Mouse (Mus musculus): Measurements from ENCODE around the gene Sbds.
A peak's percentile ranks its signal among the peaks of the same experiment; 100 is the strongest.

Gene Sbds

DNA sequence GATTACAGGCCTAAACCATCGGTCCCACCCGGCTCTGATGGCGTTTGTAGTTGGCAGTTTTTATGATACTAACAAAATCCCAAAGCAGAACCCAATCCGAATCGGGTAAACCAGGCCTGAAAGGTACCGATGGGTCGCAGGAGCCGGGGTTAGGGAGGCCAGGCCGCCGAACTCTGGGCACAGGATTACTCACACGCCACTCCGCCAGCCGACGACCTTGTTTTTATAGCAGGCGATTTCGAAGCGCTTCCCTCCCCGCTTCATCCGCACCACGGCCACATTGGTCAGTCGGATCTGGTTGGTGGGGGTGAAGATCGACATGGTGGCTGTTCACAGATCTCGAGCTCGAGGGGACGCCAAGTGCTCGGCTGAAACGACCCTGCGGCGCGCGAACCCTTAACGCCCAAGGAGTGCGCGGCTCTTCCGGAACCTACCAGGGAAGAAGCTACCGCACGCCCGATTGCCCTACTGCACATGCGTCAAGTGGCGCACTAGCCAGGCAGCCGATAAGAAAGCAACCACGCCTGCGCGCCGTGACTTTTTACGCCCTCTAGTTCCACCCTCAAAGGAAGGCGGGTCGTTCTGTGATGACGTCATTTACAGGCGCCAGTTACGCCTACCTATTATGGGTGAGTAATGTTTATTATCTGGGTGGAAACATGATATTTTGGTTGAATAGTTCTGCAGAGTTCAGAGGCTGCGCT is at the start of gene Sbds, which contains the start of gene Tyw1:
Gene Sbds (minus strand): TSS at position 514 of the 704 bp plus-strand sequence.
Gene Tyw1 (plus strand): TSS at position 603 of the 704 bp plus-strand sequence.
- DNase-seq (ENCODE audit: low spot score) = peak; percentile 99

DNA sequence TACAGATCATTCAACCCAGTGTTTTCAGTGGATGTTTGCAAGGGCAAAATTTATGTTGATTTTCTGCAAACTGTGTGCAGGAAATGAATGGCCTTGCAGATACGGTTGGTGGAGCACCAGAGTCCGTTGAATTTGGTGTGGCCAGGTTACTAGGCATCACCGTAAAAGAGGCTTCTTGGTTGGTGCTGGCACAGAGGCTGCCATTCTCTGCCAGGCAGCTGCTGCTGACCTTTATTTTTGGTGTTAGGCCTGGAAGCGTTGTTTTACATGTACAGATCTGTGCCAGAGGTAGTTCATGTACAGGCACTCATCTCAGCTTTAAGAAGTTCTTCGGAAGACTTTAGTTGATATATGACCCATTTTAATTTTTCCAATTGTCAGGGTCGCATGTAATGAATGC is 48.3 kb upstream of the Sbds start:
- no peak for DNase-seq (ENCODE audit: low spot score)

DNA sequence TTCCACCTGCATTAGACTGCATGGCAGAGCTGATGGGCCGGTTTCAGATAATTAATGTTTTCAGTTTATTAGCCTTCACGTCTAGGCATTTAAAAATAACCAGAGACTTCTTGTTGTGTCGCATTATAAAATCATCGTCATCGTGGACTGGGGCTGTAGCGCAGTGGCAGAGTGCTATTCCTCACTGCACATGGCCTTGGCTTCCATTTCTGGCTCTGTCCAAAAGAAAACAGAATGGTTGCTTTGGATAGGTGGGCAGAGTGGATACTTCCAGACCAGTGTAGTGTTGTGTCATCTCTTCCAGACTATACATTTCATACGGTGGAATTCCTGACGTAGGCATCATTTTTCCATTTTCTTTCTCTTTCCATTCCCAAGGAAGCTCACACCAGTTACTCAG is 44.2 kb upstream of the Sbds start:
- DNase-seq (ENCODE audit: low spot score) = no peak

DNA sequence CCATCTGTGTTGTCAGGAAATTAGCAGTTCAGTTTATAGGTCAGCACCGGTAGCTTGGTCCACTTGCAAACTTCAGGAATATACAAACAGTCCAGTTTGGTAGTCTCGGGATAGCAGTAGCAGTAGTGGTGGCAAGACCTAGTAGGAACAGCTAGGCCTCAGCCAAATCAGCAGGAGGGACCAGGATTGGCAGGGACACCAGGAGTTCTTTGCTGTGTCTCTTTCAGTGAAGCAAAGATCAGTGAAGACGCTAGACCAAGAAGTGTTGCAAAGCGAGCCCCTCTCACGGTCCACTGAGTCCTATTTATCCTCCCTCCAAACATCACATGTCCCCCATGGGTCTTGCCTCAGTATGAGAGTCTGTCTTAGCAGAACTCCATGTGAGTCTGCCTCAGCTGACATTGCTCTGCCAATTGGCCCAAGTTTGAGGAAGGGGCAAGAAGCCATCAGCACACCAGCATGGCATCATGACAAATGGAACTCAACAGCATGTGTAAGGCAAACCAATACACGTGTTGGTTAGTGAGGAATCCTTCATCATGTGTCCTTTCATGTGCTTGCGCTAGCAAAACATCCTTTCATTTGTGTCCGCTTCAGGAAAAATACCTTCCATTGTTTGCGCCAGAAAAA is 43.6 kb upstream of the Sbds start:
- DNase-seq (ENCODE audit: low spot score) = no peak

DNA sequence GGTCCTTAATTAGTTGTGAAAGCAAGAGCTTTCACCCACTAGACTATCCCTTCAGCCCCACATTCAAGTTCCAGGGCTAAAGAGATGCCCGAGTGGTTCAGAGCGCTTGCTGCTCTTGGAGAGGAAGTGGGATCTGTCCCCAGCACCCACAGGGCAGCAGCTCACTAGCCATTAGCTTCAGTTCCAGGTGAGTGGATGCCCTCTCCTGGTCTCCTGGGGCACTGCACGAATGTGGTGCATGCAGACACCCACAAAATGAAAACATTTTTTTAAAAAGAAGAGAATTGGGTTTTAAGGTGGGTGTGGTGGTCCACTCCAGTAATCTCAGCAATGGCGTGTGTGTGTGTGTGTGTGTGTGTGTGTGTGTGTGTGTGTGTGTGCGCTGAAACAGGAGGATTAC is 40.7 kb upstream of the Sbds start:
- no peak for DNase-seq (ENCODE audit: low spot score)

DNA sequence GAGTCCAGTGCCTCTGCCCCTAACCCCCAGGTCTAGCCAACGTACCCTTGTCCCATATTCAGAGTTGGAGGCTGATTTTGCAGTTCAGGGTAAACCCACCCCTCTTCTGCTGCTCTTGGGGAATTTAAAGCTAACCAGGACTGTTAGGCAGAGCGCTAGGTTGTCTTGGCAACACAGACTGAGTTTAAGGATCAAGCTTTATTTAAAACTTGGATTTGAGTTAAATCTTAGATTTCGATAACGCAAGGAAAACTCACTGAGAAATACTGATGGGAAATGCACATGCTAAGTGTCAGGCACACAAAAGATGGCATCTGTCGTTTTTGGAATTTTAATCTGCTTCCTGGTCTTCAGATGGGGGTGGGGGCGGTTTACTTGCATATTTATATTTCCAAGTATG is 39.3 kb upstream of the Sbds start:
- no peak for DNase-seq (ENCODE audit: low spot score)

DNA sequence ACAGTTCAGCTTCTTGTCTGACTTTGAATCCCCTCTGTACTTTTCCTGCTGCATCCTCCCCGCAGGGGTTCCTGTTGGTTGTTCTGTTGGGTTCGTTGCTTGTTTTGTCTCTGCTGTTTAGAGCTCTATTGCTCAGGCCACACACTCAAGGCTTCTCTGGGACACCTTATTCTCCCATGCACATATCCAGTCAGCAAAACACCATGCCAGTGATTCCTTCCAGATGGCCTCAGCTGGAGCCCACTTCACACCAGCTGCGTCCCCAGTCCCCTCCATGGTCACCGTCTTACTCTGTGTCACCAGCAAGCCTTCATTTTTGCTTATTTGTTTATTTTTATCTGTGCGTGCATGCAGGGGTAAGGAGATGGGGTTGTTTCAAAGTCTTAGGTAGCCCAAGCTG is 38.6 kb upstream of the Sbds start:
- no peak for DNase-seq (ENCODE audit: low spot score)

DNA sequence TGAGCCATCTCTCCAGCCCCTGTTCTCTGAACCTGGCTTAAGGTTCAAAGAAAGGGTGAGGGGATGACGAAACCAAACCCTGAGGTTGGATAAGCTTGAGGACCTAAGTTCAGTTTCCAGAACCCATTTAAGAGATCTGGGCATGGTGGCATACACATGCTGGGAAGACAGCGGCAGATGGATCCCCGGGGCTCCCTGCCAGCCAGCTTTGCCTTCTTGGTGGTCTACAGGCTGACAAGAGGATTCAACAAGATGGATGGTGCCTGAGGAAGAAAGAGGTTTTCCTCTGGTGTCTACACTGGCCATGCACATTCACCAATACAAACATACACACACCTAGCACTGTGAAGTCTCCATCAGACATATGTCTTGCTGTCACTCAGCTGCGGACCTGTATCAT is 37.6 kb upstream of the Sbds start:
- no peak for DNase-seq (ENCODE audit: low spot score)

DNA sequence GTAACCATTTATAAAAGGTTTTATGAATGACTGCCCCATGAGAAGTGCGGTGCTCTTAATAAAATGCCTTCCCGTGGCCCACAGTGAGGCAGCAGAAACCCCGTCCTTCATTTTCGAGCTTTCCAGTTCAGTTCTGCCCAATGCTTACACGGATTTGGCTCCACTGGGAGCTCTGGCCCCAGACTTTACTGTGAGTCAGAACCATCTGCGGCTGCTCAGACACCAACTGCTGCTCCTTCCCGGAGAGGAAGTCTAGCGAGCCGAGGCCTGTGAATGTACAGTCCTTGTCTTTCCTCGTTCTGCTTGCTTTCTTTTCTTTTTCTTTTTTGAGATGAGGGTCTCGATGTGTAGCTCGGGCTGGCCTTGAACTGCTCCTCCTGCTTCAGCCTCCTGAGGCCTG is 35.4 kb upstream of the Sbds start:
- no peak for DNase-seq (ENCODE audit: low spot score)

DNA sequence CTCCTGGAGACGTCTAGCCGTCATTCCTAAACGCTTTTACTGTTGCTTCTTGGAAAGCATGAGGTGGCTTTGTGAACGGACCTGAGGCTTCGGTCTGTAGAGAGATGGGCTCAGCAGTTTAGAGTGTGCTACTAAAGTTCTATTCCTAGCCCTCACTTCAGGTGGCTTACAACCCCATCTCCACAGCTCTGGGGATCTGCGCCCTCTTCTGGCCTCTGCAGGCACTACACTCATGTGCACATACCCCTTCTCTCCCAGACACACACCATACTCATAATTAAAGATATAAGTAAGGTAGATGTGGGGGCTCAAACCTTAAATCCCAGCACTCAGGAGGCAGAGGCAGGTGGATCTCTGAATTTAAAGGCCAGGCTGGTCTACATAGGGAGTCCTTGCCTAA is 34.9 kb upstream of the Sbds start:
- DNase-seq (ENCODE audit: low spot score) = no peak

DNA sequence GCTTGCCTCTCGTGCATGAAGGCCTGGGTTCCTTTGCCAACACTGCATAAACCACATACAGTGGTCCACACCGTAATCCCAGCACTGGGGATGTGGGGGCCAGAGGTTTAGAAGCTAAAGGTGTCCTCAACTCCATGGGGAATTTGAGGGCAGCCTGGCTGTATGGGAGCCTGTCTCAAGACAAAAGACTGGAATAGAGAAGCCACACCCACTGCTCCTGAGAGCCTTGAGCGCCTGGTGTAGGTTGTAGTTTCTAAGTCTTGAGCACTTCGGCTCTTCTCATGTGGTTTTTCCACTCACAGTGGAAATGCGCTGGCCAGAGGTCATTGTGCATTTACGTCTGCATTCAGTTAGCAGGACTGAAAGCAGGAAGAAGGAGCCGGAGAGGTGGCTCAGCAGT is 32.8 kb upstream of the Sbds start:
- DNase-seq (ENCODE audit: low spot score) = no peak

DNA sequence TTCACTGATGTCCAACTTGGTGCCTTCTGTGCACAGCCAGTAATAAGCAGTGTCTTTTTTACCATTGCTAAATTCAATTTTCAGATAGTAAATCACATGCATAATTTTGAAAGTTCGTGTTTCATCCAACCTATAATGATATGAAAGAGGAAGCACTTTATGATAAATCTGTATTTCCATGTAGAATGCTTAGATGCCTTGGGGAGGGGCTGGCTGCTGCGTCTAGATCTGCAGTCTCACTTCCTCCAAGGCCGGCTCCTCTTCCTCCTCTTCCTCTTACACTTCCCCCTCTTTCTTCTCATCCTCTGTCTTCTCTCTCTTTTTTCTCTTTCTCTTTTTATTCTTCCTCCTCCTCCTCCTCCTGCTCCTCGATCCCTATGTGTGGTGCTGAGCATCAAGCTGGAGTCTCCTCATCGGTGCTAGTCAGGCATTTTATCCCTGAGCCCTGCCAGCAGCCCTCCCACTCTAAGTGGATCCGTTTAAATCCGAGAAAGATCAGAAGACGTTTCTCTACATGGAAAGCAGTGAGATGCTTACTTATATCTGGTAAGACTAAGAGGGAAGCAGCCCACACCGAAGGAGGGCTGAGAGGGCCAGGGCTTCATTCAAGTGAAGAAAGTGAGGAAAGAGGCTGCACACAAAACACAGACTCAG is 27.9 kb upstream of the Sbds start:
- no peak for DNase-seq (ENCODE audit: low spot score)

DNA sequence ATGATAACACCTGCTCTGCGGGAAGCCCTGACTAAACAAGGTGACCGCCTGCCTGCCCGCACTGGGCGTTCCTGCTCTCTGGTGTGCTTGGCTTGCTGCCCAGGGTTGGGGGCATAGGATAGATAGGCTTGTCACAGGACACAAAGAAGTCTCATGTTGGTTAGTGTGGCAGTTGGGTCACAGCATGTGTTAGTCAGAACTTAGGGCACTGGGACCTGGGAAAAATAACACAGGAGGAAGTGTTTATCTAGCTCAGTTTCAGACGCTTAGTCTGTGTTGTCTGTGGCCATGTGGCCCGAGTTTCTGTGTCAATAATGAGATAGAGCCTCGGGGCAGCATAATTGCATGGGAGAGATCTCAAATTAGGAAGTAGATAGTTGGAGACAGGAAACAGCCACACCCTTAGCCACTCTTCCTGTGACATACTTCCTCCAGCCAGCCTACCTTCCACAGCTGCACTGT is 22.7 kb upstream of the Sbds start:
- DNase-seq (ENCODE audit: low spot score) = no peak

DNA sequence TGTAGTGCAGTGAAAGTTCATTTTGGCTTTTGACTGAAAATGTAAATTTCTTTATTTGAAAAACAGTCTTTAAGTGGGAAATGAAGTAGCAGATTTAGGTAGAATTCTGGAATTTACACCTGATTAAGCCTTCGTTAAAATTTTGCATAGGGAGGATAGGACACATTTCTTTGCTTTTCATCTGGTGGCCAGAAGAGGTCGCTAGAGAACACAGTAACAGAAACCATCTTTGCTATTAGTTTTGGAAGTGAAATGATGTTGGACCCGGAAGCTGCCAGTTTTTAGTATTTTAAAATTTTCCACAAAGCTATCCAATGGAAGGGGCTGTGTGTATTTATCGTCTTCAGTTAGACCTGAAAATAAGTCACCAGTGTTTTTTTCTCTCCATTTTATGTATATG is 20.2 kb upstream of the Sbds start:
- peak; percentile 53 for DNase-seq (ENCODE audit: low spot score)

DNA sequence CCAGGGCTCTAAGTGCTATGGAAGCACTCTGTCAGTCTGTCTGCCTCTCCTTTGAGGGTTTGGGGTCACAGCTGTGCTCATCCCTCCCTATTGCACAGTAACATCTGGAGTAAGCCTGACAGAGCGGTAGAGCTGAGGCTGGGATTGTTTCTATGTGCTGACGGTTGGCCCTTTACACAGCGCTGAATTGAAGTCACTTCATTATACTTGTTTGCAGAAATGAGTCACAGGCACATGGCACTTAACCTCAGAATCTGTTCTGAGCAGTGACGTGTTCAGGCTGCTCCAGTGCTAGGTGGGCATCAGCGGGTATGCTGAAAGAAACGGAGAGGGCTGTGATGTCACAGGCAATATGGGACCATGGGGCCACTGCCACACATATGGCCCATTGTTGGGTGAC is 17.7 kb upstream of the Sbds start:
- DNase-seq (ENCODE audit: low spot score) = no peak

DNA sequence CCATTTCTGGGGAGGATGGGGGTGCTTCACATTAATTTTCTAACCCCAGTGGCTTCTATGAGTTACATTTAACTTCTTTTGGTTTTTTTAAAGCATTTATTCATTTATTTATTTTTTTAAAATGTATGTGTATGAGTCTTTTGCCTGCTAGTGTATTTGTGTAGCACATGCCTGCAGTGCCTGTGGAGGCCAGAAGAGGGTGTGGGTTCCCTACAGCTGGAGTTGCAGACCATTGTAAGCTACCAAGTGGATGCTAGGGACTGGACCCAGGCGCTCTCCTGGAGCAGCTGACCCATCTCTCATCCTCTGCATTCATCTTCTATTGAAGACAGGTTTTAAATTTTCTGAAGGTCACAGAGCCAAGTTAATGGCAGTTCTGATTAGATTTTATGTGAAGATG is 17.0 kb upstream of the Sbds start:
- no peak for DNase-seq (ENCODE audit: low spot score)

DNA sequence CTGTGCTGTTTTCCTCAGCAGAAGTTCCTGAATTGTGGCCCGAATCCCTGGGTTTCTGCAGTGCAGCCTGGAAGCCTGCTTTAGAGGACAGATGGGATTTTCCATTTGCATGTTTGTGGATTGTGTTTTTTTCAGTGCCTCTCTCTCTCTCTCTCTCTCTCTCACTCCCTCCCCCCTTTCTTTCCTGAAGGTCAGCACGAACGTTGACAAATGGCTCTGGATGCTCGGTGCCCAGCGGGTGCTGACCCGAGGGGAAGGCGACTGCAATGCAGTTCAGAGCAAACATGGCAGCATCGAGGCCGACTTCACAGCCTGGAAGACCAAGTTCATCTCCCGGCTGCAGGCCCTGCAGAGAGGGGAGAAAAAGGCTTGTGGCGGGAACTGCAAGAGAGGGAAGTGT is 13.6 kb upstream of the Sbds start:
- DNase-seq (ENCODE audit: low spot score) = no peak

DNA sequence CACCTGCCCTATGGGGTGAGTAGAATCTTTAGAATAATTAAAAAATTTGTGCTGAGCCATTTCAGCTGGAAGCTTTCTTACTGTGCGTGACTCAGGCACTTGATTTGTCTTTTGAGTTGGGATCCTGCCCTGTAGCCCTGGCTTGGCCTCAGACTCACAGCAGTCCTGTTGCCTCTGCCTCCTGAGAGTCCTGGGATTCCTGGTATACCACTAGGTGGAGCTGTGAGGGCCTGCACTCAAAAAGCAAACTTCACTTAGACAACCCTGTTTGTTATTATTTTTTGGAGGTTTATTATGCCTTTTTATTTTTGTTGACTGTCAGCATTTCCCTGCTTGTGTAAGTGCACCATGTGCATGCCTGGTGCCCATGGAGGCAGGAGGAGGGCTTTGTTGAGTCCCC is 12.0 kb upstream of the Sbds start:
- DNase-seq (ENCODE audit: low spot score) = peak; percentile 42

DNA sequence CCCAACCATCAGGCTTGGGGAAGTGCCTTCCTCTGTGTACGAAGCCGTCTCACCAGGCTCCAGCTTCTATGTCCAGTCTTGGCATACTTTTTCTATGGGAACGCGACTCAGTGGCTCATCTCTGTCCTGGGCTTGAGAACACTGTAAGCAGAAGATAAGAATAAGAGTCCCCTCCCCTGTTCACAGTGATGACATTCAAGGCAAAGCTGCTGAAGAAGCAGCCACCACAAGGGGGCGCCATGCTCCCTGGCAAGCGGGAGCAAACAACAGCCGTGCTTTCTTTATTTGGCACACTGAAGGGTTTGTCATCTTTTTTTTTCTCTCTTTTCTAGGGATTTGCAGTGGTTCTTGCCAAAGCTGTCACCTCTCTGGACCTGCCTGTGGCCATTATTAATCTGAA is 11.3 kb upstream of the Sbds start:
- DNase-seq (ENCODE audit: low spot score) = peak; percentile 37

DNA sequence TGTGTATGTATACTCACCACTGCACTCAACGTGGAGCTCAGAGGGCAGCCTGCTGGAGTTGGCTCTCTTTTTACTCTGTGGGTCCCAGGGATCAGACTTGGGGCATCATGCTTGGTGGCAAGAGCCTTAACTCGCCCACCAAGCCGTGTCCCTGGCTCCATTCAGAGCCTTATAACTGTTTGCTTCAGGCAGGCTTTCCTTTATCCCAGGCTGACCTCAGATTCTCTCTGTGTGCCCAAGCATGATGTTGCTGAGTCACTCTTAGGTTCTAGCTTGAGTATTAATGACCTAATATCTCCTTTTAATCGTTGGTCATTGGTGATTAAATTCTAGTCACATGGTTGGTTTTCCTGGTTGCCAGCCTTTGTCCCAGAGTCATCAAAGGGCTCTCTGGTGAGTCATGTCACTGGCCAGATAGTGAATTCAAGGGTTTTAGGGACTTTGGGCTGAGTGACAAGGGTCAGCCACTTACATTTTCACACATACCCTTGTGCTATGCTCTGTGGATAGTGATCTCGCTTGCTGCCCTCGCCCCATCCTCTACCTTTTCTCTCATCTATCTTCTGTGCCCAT is 9.2 kb upstream of the Sbds start:
- DNase-seq (ENCODE audit: low spot score) = peak; percentile 46

DNA sequence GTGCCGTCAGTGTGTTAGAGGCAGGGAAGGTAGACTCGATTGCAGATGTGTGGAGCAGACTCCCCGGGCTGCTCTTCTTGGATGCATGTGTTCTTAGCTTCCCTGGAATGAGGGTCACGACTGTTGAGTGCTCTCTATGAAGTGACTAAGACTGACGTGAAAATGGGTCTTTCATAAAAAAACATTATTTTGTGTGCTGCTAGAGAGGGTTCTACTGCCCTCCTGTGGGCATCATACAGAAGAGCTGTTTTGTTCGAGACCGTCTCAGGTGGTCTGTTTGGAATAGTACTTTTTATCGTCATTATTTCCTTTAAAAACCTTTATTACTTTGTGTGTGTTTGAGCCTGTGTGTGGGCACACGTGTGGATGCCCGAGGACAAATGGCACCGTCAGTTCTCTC is 8.1 kb upstream of the Sbds start:
- DNase-seq (ENCODE audit: low spot score) = no peak

DNA sequence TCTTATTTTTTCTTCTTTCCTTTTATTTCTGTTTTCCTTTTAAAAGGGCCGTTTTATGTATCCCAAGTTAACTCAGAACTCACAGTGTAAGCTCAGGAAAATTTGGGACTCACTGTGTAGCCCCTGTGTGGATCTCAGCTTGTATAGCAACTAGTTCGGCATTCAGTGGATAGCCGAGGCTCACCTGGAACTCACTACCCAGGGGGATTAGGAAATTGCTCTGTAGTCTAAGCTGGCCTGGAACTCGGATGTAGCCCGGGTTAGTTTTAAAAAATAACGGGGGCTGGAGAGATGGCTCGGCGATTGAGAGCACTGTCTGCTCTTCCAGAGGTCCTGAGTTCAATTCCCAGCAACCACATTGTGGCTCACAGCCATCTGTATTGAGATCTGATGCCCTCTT is 2.0 kb upstream of the Sbds start:
- peak; percentile 32 for DNase-seq (ENCODE audit: low spot score)

DNA sequence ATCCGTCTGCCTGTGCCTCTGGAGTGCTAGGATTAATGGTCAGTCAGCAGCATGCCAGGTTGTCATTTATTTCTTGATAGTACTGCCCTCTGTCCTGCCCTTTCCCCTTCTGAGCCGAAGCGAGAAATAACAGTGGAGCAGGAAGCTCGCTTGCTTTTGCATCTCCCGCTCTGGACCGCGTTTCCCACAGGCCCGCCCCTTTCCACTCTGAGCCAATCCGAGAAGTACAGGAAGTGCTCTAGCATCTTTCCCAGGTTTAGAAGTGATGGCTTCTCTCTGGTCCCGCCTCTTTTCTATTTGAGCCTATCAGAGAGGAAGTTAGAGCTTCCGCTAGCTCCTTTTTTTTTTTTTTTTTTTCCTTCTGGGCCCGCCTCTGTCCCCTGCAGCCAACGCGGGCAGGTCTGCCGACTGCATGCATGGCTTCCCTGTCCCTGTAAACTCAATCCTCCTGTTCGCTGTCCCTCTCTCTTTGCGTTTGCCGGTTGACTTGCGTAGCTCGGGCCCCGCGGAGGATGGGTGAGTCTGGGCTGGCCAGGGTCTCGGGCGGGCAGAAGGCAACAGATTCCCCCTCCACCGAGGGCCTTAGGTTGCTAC is 1.4 kb upstream of the Sbds start:
- DNase-seq (ENCODE audit: low spot score) = peak; percentile 99
